Mouse (Mus musculus) mouse trophoblast stem cell (cell line): ENCODE results near the gene Nt5c.
"Not testable (repeated sequence)": the region's sequence is repeated elsewhere in the genome, so short reads cannot be mapped to it uniquely, and the experiment has no call there.

ENCODE experiments used
- in situ Hi-C, 2 experiments: fragments of 300-500 bp; cut with MseI, MboI; formaldehyde crosslinking; loops; 2 replicates in 1 of 2; 3 replicates in 1 of 2; pipeline ENCODE4 v1.15.1; 2025

Nt5c gene

GRCm38 (mm10) chr11:115467217-115467618 is 24.4 kb downstream of the Nt5c start:
- in situ Hi-C loops: no loop called here

- in situ Hi-C loops: no loop called here
Observed at GRCm38 (mm10) chr11:115464851-115465250, 26.8 kb downstream of the Nt5c start.

GRCm38 (mm10) chr11:115463397-115463796 is 28.3 kb downstream of the Nt5c start:
- in situ Hi-C loops: no loop called here

- in situ Hi-C loops: no loop called here
Observed at GRCm38 (mm10) chr11:115462243-115462891, 29.3 kb downstream of the Nt5c start, which contains the start of gene Slc16a5. Gene Slc16a5 (plus strand): TSS chr11:115462474.

- in situ Hi-C loops: no loop called here
Observed at GRCm38 (mm10) chr11:115461846-115462242, 29.8 kb downstream of the Nt5c start.

GRCm38 (mm10) chr11:115460976-115461375 is 30.7 kb downstream of the Nt5c start:
- in situ Hi-C loops: no loop called here

- in situ Hi-C loops: no loop called here
Observed at GRCm38 (mm10) chr11:115457405-115457804, 34.3 kb downstream of the Nt5c start.

GRCm38 (mm10) chr11:115456182-115456581 is 35.5 kb downstream of the Nt5c start:
- in situ Hi-C loops: no loop called here

- in situ Hi-C loops: no loop called here
Observed at GRCm38 (mm10) chr11:115455619-115456018, 36.0 kb downstream of the Nt5c start.

GRCm38 (mm10) chr11:115454822-115455221 is 36.8 kb downstream of the Nt5c start:
- in situ Hi-C loops: not testable (repeated sequence)

GRCm38 (mm10) chr11:115453306-115453705 is 38.4 kb downstream of the Nt5c start:
- in situ Hi-C loops: no loop called here

GRCm38 (mm10) chr11:115452281-115452860 is 39.3 kb downstream of the Nt5c start:
- in situ Hi-C loops: no loop called here

- in situ Hi-C loops: no loop called here
Observed at GRCm38 (mm10) chr11:115451781-115452241, 39.9 kb downstream of the Nt5c start.

- in situ Hi-C loops: no loop called here
Observed at GRCm38 (mm10) chr11:115450176-115450575, 41.5 kb downstream of the Nt5c start.

- in situ Hi-C loops: no loop called here
Observed at GRCm38 (mm10) chr11:115448998-115449397, 42.7 kb downstream of the Nt5c start.

GRCm38 (mm10) chr11:115448075-115448474 is 43.6 kb downstream of the Nt5c start:
- in situ Hi-C loops: no loop called here

- in situ Hi-C loops: no loop called here
Observed at GRCm38 (mm10) chr11:115447321-115447885, 44.3 kb downstream of the Nt5c start.

- in situ Hi-C loops: no loop called here
Observed at GRCm38 (mm10) chr11:115446906-115447305, 44.8 kb downstream of the Nt5c start.

- in situ Hi-C loops: no loop called here
Observed at GRCm38 (mm10) chr11:115441417-115441816, 50.2 kb downstream of the Nt5c start.
